Mouse (Mus musculus) liver, adult 2 months (tissue): Measurements from ENCODE around the gene Gm29094.
"Not testable (repeated sequence)": the region's sequence is repeated elsewhere in the genome, so short reads cannot be mapped to it uniquely, and the experiment has no call there.

Experiments used
- CTCF ChIP-seq: fragments of 200-500 bp; IDR thresholded peaks from 2 replicates; pipeline ENCODE4 v1.5.1; 2011; ENCODE audit warnings: low read depth, low read length, control low read depth
- POLR2A ChIP-seq: fragments of 200-500 bp; IDR thresholded peaks from 2 replicates; pipeline ENCODE4 v1.6.1; 2011; ENCODE audit warnings: low read length, control low read depth; ENCODE audit not compliant: insufficient read depth; ENCODE audit errors: extremely low read depth

- TF ChIP-seq CTCF, POLR2A: not testable (repeated sequence)
Observed at GRCm38 (mm10) chr9:89187006-89187405, 12.2 kb upstream of the Gm29094 start.
